Comparison of ENCODE assay signal across 15 mouse cellular contexts in genomic region chr14:21537838-21538237, GRCm38 (mm10).
"Had no signal": no experiment of that assay in that cellular context is flagged by ENCODE, and none has a peak within 500 bp of the region (broad histone marks: within the 10 kb centered on the region; RNA-seq: fewer than 3 reads in every experiment).

No protein-coding gene starts in this region.

- ATAC-seq: midbrain, embryonic 16.5 days had no signal

- H3K4me2 ChIP-seq: limb, embryonic 13.5 days; liver, embryonic 15.5 days; lung, embryonic 14.5 days; midbrain, embryonic 12.5 days had no signal

- H3K9ac ChIP-seq: limb, embryonic 13.5 days; liver, embryonic 15.5 days; lung, embryonic 14.5 days; midbrain, embryonic 12.5 days had no signal

- DNase-seq: kidney, adult 9 months; kidney, postnatal 4 days; left cerebral cortex, postnatal 4 days; lung, embryonic 14.5 days; lung, postnatal 10 days; lung, postnatal 4 days; right cerebral cortex, adult 18-20 months; right cerebral cortex, postnatal 25 days had no signal

- H3K27ac ChIP-seq: kidney, postnatal 0 days; layer of hippocampus, adult 2 months; limb, embryonic 13.5 days; liver, embryonic 15.5 days; midbrain, embryonic 12.5 days; stomach, postnatal 0 days had no signal

- H3K27me3 ChIP-seq: limb, embryonic 13.5 days; liver, embryonic 15.5 days; midbrain, embryonic 12.5 days had no signal

- H3K4me3 ChIP-seq: layer of hippocampus, adult 2 months; limb, embryonic 13.5 days; liver, embryonic 15.5 days; midbrain, embryonic 12.5 days had no signal

- H3K9me3 ChIP-seq: limb, embryonic 13.5 days; liver, embryonic 15.5 days had no signal
